Mouse (Mus musculus): ENCODE results near the gene Gpr156. TPM values are rescaled to one million over a fixed set of nuclear protein-coding genes. Genes with fewer than 3 reads are reported as not detected.
A peak's percentile ranks its signal among the peaks of the same experiment; 100 is the strongest.

The Gpr156 gene
- polyA plus RNA-seq, 1 experiment from 2014 or later: 0.47 TPM

GRCm38 (mm10) chr16:38047781-38048558, 131.7 kb downstream of the Gpr156 start:
- no peak overlapping the region for H3K4me3 ChIP-seq
- no peak for ATAC-seq (ENCODE audit: insufficient number of reproducible peaks, low FRiP score, low TSS enrichment, low read depth)
- no peaks in the 10 kb centered on the region for H3K27me3 ChIP-seq
- H3K4me2 ChIP-seq: peak overlapping the region; percentile 15
- no peaks in the 10 kb centered on the region for H3K36me3 ChIP-seq
- H3K4me1 ChIP-seq: no peaks in the 10 kb centered on the region
- H3K9ac ChIP-seq: no peak overlapping the region
- WGBS: 51% methylated on average over 23 of the region's 23 CpGs
- no peak overlapping the region for H3K27ac ChIP-seq
- no peaks in the 10 kb centered on the region for H3K9me3 ChIP-seq

Other genes with a start within 250 kb of the Gpr156 start
- 835 and 854 TPM in 2 replicates for gene Fstl1, start 139.6 kb upstream of the Gpr156 start, polyA plus RNA-seq (2015; fragmentation: Nextera tagmentation; extraction: Ambion mirVana)
- not detected in 2 replicates for gene Gm36028, start 55.4 kb upstream of the Gpr156 start, polyA plus RNA-seq (2015; fragmentation: Nextera tagmentation; extraction: Ambion mirVana)
- gene Lrrc58, start 48.1 kb upstream of the Gpr156 start, polyA plus RNA-seq (2015; fragmentation: Nextera tagmentation; extraction: Ambion mirVana): 48.4 and 53.1 TPM in 2 replicates
- 52.0 and 55.3 TPM in 2 replicates for gene Gsk3b, start 172.5 kb downstream of the Gpr156 start, polyA plus RNA-seq (2015; fragmentation: Nextera tagmentation; extraction: Ambion mirVana)